Mouse (Mus musculus): ENCODE measurements at regions not wholly inside any gene's neighbourhood (a gene's known extent, or its start where the extent isn't known, plus 50 kb on each side); places are given as distances from the start of the nearest gene placed in this dataset.

GRCm38 (mm10) chr11:112987782-112988181 lies 205.8 kb downstream of the Sox9 start:
- no peaks in the 10 kb centered on the region for H3K36me3 ChIP-seq
- peaks cover 32% of the 10 kb centered on the region for H3K4me1 ChIP-seq (replicated peaks)
- H3K27me3 ChIP-seq = no peaks in the 10 kb centered on the region
- no peak for ATAC-seq (ENCODE audit: low FRiP score, low read depth)
- no peak overlapping the region for H3K27ac ChIP-seq (replicated peaks)
- 79% methylated on average over 7 of the region's 7 CpGs for WGBS
- no peak overlapping the region for H3K9ac ChIP-seq
- no peak overlapping the region for H3K4me2 ChIP-seq
- H3K4me3 ChIP-seq = no peak overlapping the region
- no peaks in the 10 kb centered on the region for H3K9me3 ChIP-seq

DNA sequence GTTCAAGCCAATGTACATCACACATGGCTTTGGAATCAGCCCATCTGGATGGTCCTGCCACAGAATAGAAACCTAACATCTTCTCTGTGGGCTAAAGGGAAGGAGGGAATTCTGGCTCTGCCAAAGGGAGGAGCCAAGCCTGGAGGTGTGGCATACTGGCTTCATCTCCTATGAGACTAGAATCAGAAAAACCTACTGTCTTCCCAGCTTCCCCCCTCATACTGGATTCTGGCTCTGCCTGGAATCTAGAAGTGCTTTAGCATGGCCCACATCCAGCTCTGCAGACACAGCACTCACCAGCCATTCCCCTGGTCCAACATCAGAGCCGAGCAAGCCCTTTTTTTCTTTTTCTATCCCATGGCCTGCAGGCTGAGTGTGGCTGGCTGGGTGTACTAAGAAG lies 206.9 kb downstream of the Sox9 start:
- no peaks in the 10 kb centered on the region for H3K36me3 ChIP-seq
- H3K4me3 ChIP-seq = no peak overlapping the region
- H3K4me1 ChIP-seq (replicated peaks) = peaks cover 26% of the 10 kb centered on the region
- H3K9ac ChIP-seq = no peak overlapping the region
- no peak overlapping the region for H3K4me2 ChIP-seq
- no peak overlapping the region for H3K27ac ChIP-seq (replicated peaks)
- ATAC-seq (ENCODE audit: low FRiP score, low read depth) = peak; percentile 49; the same call in 1 of the 2 replicates
- 46% methylated on average over 1 of the region's 1 CpGs for WGBS
- no peaks in the 10 kb centered on the region for H3K9me3 ChIP-seq
- H3K27me3 ChIP-seq = no peaks in the 10 kb centered on the region

GRCm38 (mm10) chr11:112989981-112990512 lies 208.0 kb downstream of the Sox9 start:
- H3K36me3 ChIP-seq = no peaks in the 10 kb centered on the region
- no peaks in the 10 kb centered on the region for H3K9me3 ChIP-seq
- H3K9ac ChIP-seq = no peak overlapping the region
- no peak overlapping the region for H3K27ac ChIP-seq (replicated peaks)
- no peak overlapping the region for H3K4me3 ChIP-seq
- H3K4me2 ChIP-seq = no peak overlapping the region
- WGBS = 27% methylated on average over 13 of the region's 13 CpGs
- no peak for ATAC-seq (ENCODE audit: low FRiP score, low read depth)
- peaks cover 26% of the 10 kb centered on the region for H3K4me1 ChIP-seq (replicated peaks)
- no peaks in the 10 kb centered on the region for H3K27me3 ChIP-seq

- H3K9ac ChIP-seq = no peak overlapping the region
- H3K9me3 ChIP-seq = no peaks in the 10 kb centered on the region
- peaks cover 26% of the 10 kb centered on the region for H3K4me1 ChIP-seq (replicated peaks)
- no peak overlapping the region for H3K4me3 ChIP-seq
- no peak overlapping the region for H3K27ac ChIP-seq (replicated peaks)
- H3K4me2 ChIP-seq = no peak overlapping the region
- H3K36me3 ChIP-seq = no peaks in the 10 kb centered on the region
- H3K27me3 ChIP-seq = no peaks in the 10 kb centered on the region
- 67% methylated on average over 11 of the region's 11 CpGs for WGBS
- no peak for ATAC-seq (ENCODE audit: low FRiP score, low read depth)
These were observed 208.7 kb downstream of the Sox9 start for GRCm38 (mm10) chr11:112990751-112991150.

DNA sequence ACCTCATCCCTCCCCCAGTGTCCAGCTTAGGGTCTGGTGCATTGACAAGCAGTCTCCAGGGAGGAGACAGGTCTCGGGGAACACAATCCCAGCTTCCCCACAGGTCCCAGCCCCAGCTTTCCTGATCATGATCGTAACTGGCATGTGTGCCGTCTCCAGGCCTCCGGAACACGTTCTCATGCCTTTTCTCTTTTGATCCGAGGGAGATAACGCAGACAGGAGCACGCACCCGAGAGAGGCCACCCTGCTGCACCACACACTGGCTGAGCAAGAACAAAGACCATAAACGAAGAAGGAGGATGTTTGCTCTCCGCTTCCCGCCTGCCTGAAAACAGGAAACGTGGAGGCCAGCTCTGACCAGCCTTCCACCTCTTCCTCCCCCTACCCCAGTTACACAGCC lies 209.8 kb downstream of the Sox9 start:
- Histone ChIP-seq H3K9me3 (no peaks in the 10 kb centered on the region), H3K9ac (no peak overlapping the region), H3K27ac (replicated peaks) (no peak overlapping the region), H3K4me3 (no peak overlapping the region), H3K4me1 (replicated peaks) (peaks cover 26% of the 10 kb centered on the region), H3K36me3 (no peaks in the 10 kb centered on the region), H3K27me3 (no peaks in the 10 kb centered on the region), H3K4me2 (no peak overlapping the region)
- whole genome bisulfite sequencing = 24% methylated on average over 13 of the region's 13 CpGs
- no peak for ATAC-seq (ENCODE audit: low FRiP score, low read depth)

DNA sequence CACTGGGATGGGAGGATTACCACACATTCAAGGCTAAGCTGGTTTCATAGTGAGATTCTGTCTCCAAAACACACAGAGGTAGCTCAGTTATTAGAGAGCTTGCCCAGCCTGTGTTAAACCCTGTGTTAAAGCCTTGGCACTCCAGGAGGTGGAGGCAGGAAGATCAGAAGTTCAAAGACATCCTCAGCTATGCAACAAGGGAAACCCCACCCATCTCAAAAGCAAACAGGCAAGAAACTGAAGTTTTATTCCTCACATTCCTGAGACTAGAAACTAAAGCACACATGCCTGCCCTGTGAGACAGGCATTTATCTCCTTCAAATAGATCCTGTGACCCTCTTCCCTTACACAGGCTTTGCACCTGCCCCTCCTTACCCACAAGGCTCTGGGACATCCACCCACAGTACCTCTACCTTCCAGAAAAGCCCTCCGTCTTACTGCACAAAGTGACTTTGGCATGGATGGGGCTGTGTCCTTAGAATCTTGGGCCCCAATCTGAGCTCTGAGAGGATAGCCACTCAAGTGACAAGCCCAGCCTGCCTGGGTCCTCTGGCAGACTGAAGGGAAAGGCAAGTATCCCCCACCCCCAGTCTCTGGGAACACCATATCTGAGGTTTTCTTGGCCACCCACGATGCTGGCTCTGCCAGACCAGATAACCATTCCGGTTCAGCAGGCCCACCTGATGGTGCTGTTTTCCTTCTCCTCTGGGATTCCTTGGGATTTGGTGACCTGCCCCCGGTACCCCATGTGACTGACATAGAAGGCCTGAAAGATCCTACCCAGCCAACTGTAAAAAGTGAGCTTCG lies 217.0 kb downstream of the Sox9 start:
- Histone ChIP-seq H3K9ac (no peak overlapping the region), H3K36me3 (no peaks in the 10 kb centered on the region), H3K27me3 (no peaks in the 10 kb centered on the region), H3K27ac (replicated peaks) (no peak overlapping the region), H3K4me3 (no peak overlapping the region), H3K4me2 (no peak overlapping the region), H3K9me3 (no peaks in the 10 kb centered on the region), H3K4me1 (replicated peaks) (no peaks in the 10 kb centered on the region)
- 45% methylated on average over 5 of the region's 5 CpGs for WGBS
- no peak for ATAC-seq (ENCODE audit: low FRiP score, low read depth)

- no peaks in the 10 kb centered on the region for H3K27me3 ChIP-seq
- H3K27ac ChIP-seq (replicated peaks) = no peak overlapping the region
- H3K4me1 ChIP-seq (replicated peaks) = no peaks in the 10 kb centered on the region
- no peak overlapping the region for H3K9ac ChIP-seq
- H3K9me3 ChIP-seq = no peaks in the 10 kb centered on the region
- ATAC-seq (ENCODE audit: low FRiP score, low read depth) = no peak
- 78% methylated on average over 6 of the region's 6 CpGs for WGBS
- no peak overlapping the region for H3K4me3 ChIP-seq
- no peaks in the 10 kb centered on the region for H3K36me3 ChIP-seq
- H3K4me2 ChIP-seq = no peak overlapping the region
These were observed 219.0 kb downstream of the Sox9 start for GRCm38 (mm10) chr11:113001071-113001470.

- Histone ChIP-seq H3K9ac (no peak overlapping the region), H3K4me1 (replicated peaks) (no peaks in the 10 kb centered on the region), H3K9me3 (no peaks in the 10 kb centered on the region), H3K27ac (replicated peaks) (no peak overlapping the region), H3K4me3 (no peak overlapping the region), H3K36me3 (no peaks in the 10 kb centered on the region), H3K27me3 (no peaks in the 10 kb centered on the region), H3K4me2 (no peak overlapping the region)
- WGBS = 78% methylated on average over 9 of the region's 9 CpGs
- ATAC-seq (ENCODE audit: low FRiP score, low read depth) = no peak
These were observed 223.9 kb downstream of the Sox9 start for GRCm38 (mm10) chr11:113005895-113006294.

GRCm38 (mm10) chr11:113008521-113008920 lies 226.5 kb downstream of the Sox9 start:
- no peak for ATAC-seq (ENCODE audit: low FRiP score, low read depth)
- H3K4me1 ChIP-seq (replicated peaks) = no peaks in the 10 kb centered on the region
- no peaks in the 10 kb centered on the region for H3K27me3 ChIP-seq
- H3K9me3 ChIP-seq = no peaks in the 10 kb centered on the region
- 76% methylated on average over 4 of the region's 4 CpGs for WGBS
- no peaks in the 10 kb centered on the region for H3K36me3 ChIP-seq
- no peak overlapping the region for H3K9ac ChIP-seq
- H3K4me3 ChIP-seq = no peak overlapping the region
- H3K4me2 ChIP-seq = no peak overlapping the region
- H3K27ac ChIP-seq (replicated peaks) = no peak overlapping the region

GRCm38 (mm10) chr11:113009376-113009775 lies 227.4 kb downstream of the Sox9 start:
- no peak overlapping the region for H3K4me2 ChIP-seq
- no peak overlapping the region for H3K4me3 ChIP-seq
- H3K27me3 ChIP-seq = no peaks in the 10 kb centered on the region
- no peak overlapping the region for H3K9ac ChIP-seq
- H3K36me3 ChIP-seq = no peaks in the 10 kb centered on the region
- 0 out of 2 replicates have a peak, but pooled peaks cover 3% of the 10 kb centered on the region for H3K4me1 ChIP-seq (replicated peaks)
- 91% methylated on average over 6 of the region's 6 CpGs for WGBS
- H3K27ac ChIP-seq (replicated peaks) = no peak overlapping the region
- no peak for ATAC-seq (ENCODE audit: low FRiP score, low read depth)
- H3K9me3 ChIP-seq = no peaks in the 10 kb centered on the region

- Histone ChIP-seq H3K4me1 (replicated peaks) (peaks cover 14% of the 10 kb centered on the region), H3K36me3 (no peaks in the 10 kb centered on the region), H3K9ac (no peak overlapping the region), H3K9me3 (no peaks in the 10 kb centered on the region), H3K4me3 (no peak overlapping the region), H3K27me3 (no peaks in the 10 kb centered on the region), H3K27ac (replicated peaks) (no peak overlapping the region), H3K4me2 (no peak overlapping the region)
- 81% methylated on average over 5 of the region's 5 CpGs for WGBS
- no peak for ATAC-seq (ENCODE audit: low FRiP score, low read depth)
These were observed 228.9 kb downstream of the Sox9 start for GRCm38 (mm10) chr11:113010906-113011305.

GRCm38 (mm10) chr11:113014186-113015010 lies 232.4 kb downstream of the Sox9 start:
- Histone ChIP-seq H3K27me3 (no peaks in the 10 kb centered on the region), H3K4me3 (no peak overlapping the region), H3K4me2 (no peak overlapping the region), H3K36me3 (no peaks in the 10 kb centered on the region), H3K9me3 (no peaks in the 10 kb centered on the region), H3K4me1 (replicated peaks) (peaks cover 38% of the 10 kb centered on the region), H3K9ac (no peak overlapping the region), H3K27ac (replicated peaks) (no peak overlapping the region; the same call in 1 of the 2 replicates)
- WGBS = 37% methylated on average over 10 of the region's 10 CpGs
- ATAC-seq (ENCODE audit: low FRiP score, low read depth) = no peak
